Mouse (Mus musculus) right cerebral cortex, postnatal 4 days (tissue): ENCODE data around the gene Kcnmb4.

Source experiments
- DNase-seq: peaks from one replicate; pipeline ENCODE4 v3.0.0-alpha.2; 2022

Gene Kcnmb4

DNA sequence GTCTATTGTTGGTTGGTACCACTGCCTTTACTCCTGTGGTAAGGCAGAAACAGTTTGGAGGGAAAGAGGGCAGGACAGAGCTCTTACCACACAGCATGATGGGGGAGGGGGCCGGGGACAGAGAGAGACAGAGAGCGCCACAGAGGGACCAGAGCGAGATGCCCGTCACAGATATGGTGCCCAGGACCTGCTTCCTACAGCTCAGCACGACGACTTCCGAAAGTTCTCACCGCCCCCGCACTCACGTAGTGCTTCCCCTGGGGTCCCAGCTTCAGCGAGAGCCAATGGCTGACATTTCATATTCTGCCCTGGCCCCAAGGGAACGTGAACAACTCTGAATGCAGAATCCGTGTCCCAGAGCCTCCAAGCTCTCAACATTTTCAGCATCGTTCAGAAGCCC lies 76.1 kb downstream of the Kcnmb4 start:
- no peak for DNase-seq

DNA sequence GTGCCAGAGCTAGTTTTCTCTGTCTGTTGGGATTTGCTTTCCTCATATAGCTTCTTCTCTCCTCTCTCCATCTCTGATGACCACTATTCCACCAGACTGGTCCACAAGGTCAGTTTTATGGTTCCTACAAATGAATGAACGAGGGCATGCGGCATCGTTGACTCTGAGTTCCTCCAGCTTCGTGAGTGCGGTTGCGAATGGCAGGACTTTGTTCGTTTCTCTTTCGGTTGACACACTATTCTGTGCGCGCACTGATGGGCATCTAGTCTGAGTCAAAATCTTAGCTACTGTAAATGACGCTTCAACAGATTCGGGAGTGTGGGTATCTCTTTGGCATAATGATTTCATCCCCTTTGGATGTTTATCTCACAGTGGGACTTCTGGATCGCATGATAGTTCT lies 76.7 kb downstream of the Kcnmb4 start:
- no peak for DNase-seq

DNA sequence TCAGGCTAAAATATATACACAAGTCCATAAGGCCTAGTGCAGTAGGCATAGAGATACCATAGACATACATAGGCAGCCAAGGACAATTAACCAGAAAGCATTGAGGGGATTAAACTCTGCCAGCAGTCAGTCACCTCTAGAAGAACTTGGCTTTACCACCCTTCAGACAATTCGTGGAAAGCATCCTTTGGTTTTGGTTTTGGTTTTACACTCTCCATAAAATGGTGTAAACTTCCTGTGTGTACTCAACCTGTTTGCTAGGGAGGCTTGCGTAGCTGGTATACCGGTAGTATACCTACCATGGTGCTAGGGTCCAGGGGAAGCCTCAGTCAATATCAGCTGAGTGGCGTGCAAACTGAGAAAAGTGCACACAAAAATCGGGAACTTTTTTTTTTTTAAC lies 77.4 kb downstream of the Kcnmb4 start:
- DNase-seq, result no peak

DNA sequence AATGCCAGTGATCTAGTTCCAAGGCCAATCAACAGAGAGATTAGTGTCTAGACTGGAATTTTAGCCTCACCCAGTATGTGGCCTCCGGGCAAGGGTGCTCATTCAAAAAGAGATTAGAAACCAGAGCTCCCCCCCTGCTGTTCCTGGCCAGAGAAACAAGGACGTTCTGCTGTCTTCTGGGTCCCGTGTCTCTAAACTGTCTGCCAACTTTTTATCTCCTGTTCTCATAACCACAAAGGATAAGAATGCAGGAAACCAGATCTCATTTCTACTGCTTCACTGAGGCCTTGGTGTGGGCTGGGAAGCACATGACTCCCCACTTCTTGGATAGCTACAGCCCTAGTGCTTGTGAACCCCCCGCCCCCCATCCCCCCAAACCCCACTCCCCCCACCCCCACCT lies 79.1 kb downstream of the Kcnmb4 start:
- DNase-seq, result no peak

DNA sequence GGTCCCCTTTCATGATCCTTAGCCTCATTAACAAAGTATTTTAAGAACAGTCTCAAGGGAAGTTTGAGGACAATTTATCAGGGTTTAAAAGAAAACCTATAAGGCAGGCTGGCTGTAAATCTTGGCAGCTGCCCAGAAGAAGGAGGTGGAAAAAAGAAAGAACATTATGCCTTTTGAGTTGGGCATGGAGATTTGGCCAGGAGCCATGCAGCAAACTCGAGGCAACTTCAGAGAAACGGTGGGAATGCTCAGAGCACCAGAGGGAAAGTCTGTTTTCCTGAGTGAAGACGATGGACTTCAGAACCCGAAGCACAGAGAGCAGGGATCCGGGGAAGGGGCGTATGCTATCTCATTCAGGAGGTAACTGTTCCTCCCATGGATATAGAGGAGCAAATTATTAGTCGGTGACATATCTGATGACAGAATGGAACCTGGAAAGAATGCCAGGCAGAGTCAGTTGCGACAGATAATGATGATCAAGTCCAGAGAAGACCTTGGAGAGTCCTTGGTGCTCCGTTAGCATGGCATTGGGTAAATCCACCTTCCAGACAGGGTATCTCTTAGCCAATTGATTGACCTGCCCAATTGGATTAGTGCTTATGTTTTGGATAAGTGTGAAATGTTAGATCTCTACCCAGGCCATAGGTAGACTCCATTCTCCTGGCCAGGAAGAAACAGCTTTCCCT lies 79.7 kb downstream of the Kcnmb4 start:
- DNase-seq, result peak; percentile 44

DNA sequence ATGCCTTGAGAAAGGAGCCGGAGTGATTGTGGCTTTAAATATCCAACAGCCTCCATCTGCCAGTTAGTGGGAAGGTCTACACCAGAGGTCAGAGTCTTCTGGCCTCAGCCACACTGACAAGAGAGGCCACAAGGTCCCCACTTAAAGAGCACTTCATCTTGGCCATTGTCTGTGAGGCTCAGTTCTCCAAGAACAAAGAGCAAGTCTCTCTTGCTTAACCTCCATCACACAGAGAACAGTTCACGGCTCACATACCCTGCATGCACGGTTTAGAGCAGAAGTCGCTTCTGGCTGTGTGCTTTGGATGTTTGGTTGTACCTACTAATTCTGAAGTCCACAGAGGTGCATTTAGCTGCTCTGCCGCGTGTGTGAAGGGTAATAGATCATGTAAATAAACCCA lies 84.8 kb downstream of the Kcnmb4 start:
- DNase-seq, result no peak

DNA sequence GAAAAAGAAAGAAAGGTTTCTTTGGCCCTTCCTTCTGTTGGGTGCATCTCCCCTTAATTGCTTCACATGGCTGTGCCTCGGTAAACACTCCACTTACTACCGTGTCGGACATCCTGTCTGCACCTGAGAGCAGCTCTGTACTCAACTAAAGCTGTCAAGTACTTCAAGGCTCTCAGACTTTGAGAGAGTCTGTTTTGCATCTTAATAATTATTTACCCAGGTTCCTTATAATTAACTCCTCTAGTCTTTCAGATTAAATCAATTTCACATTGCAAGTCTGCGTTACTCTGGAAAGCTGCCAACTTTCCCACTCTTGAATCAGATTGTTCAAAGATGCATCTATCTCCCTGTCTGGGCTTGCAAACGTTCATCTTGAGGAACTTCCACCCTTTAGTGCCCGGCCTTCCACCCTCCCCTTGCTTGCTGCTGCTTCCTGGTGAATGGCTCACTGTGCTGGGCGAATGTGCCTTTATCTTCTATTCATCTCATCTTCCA lies 87.2 kb downstream of the Kcnmb4 start:
- DNase-seq, result no peak

DNA sequence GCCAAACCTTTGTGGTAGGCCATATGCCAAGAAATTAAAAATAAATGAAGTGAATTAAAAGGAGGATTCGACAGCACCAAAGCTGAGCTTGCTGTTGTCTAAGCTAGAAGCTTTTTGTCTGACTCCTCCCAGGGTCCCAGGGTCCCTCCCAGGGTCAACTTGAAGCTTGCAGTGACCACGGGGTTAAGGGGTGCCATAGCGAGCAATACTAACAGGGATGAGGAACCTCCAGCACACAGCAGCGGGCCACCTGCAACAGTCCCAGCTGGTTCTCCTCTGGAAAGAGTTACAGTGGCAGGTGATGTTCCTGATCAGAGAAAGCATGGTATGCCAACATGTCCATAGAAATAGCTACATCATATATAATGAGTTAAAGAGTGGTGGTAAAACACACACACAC lies 89.3 kb downstream of the Kcnmb4 start:
- no peak for DNase-seq

DNA sequence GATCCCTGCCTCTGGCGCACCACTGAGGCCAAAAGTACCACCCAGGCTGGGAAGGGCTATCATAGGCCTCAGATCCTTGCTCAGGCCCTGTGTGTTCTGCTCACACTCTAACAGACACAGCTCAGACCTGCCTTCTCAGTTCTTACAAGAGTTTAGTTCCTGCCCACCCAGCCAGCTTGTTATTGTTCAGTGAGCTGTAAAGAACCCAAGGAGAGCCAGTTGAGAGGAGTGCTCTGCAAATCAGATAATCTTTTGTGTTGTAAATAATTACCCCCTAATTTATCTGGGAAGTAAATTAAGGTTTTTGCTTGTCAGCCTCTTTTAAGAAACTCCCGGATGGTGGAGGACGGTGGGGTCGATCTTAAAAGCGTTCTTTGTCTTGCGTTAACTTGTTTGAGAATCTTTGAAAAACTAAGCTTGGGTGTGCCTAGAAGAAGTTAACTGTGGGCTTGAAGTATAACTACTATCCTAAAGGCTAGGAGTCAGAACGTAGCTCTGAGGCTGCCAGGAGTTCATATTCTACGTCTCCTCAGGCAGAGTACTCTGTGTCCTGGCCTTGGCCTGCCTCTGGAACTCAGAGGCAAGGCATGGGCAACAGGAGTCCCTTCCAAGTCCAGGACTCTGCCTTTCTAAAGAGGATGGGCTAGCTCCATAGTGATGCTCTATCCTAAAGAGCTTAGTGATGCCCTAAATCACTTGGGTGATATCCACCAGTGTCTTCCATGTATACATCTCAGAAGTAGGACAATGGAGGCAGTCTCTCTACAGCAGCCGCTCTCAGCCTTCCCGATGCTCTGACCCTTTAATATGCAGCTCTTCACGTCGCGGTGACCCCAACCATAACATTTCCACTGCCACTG lies 90.6 kb downstream of the Kcnmb4 start:
- DNase-seq, result no peak

DNA sequence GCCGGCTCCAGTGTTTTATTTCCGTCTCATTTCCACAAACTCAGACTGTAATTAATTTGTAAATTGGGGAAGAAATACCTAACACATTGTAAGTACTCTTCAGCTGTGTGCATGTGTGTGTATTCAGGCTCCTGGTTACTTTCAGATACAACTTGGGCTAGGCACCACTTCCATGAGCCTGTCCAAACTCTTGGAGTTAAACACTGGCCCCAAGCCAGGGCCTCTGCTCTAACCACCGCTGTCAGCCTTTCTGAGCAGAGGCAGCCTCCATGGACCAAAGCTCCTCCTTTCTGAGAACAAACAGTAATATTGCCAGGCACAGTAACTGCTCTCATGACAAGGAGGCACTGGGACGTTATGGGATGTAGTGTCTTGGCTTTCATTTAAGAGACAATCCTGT lies 96.8 kb downstream of the Kcnmb4 start:
- no peak for DNase-seq

DNA sequence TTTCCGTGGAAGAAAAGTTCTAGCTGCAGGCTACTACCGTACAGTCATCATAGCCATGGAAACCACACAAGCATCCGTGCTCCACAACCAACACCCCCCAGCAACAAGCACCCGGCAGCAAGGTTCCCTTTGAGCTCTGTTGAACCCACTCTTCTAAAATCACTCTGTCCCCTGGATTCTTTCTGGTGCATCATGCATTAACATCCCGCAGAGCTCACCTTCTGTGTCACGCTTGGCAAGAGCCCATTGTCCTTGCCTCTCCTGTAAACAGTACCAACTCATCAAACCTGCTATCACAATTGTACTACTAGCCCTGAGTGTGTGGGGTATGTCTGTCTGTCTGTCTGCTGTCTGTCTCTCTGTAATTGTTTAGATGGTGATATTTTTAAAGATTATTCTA lies 99.6 kb downstream of the Kcnmb4 start:
- DNase-seq, result no peak

DNA sequence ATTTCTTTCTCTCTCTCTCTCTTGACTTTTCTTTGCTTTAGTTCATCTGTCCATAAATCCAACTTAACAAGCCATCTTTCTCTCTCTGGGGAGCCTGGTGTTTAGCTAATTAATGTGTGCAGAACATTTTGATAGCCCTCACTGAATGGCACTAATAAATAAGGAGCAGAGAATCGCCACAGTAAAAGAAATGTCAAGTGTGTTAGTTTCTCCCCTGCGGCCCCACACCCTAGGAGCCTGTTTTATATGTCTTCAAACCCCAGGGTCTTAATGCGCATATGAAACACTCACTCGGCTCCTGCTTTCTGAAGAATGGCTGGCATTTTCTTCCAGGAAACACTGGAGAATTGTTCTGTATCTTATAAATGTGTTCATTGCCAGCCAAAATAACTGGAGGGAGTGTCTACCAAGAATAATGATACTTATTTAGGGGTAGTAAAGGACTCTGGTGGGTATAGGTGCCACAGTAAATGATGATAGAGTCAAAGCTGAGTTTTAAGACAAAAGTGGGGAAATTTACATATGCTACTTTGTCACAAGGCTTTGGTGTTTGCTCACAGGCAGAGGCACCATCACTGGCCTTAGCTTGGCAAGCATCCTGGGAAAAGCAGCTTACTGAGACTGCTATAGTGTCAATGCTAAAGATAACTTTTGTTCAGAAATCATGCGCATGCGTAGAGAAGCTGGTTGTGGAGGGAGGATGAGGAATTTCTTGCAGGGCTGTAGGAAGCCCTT lies 102.5 kb downstream of the Kcnmb4 start:
- DNase-seq, result no peak
